Mouse (Mus musculus) cerebellum, adult 11 months (tissue): ENCODE results near the gene Fxyd5.

Experiments used
- DNase-seq: peaks from one replicate; pipeline ENCODE4 v3.0.0; 2022

Gene Fxyd5

GRCm38 (mm10) chr7:31059919-31060620 lies 17.8 kb upstream of the Fxyd5 start:
- DNase-seq = no peak

- peak; percentile 78 for DNase-seq
Measured at GRCm38 (mm10) chr7:31059108-31059507, 16.8 kb upstream of the Fxyd5 start, which contains the start of gene Lgi4. TSS of gene Lgi4 (plus strand) at chr7:31059342.

- no peak for DNase-seq
Measured at GRCm38 (mm10) chr7:31058211-31058610, 15.9 kb upstream of the Fxyd5 start.

- DNase-seq = no peak
Measured at GRCm38 (mm10) chr7:31057730-31058129, 15.4 kb upstream of the Fxyd5 start.

- DNase-seq = no peak
Measured at GRCm38 (mm10) chr7:31057071-31057470, 14.8 kb upstream of the Fxyd5 start, which contains the start of gene Fxyd1. TSS of gene Fxyd1 (minus strand) at chr7:31057199.

GRCm38 (mm10) chr7:31056448-31056847 lies 14.2 kb upstream of the Fxyd5 start:
- DNase-seq = no peak

GRCm38 (mm10) chr7:31055883-31056282 lies 13.6 kb upstream of the Fxyd5 start:
- no peak for DNase-seq

- DNase-seq = no peak
Measured at GRCm38 (mm10) chr7:31055354-31055824, 13.1 kb upstream of the Fxyd5 start.

GRCm38 (mm10) chr7:31054661-31055320 lies 12.5 kb upstream of the Fxyd5 start:
- no peak for DNase-seq

- DNase-seq = peak; percentile 50
Measured at GRCm38 (mm10) chr7:31053882-31054447, 11.7 kb upstream of the Fxyd5 start.

GRCm38 (mm10) chr7:31052636-31053434 lies 10.6 kb upstream of the Fxyd5 start:
- DNase-seq = peak; percentile 82

GRCm38 (mm10) chr7:31052251-31052635 lies 10.0 kb upstream of the Fxyd5 start:
- DNase-seq = no peak

GRCm38 (mm10) chr7:31051321-31052021 lies 9.2 kb upstream of the Fxyd5 start, which contains the start of gene Fxyd7:
TSS of gene Fxyd7 (minus strand) at chr7:31051467.
- DNase-seq = peak; percentile 49

GRCm38 (mm10) chr7:31050921-31051320 lies 8.6 kb upstream of the Fxyd5 start:
- DNase-seq = peak; percentile 51

- DNase-seq = no peak
Measured at GRCm38 (mm10) chr7:31050487-31050886, 8.2 kb upstream of the Fxyd5 start.

- no peak for DNase-seq
Measured at GRCm38 (mm10) chr7:31049846-31050281, 7.6 kb upstream of the Fxyd5 start.

- peak; percentile 64 for DNase-seq
Measured at GRCm38 (mm10) chr7:31049135-31049845, 7.0 kb upstream of the Fxyd5 start.

- no peak for DNase-seq
Measured at GRCm38 (mm10) chr7:31041662-31042315, 492 bp downstream of the Fxyd5 start.

- no peak for DNase-seq
Measured at GRCm38 (mm10) chr7:31041023-31041407, 1.3 kb downstream of the Fxyd5 start.

- DNase-seq = no peak
Measured at GRCm38 (mm10) chr7:31040281-31041022, 1.8 kb downstream of the Fxyd5 start.
